Mouse (Mus musculus) T-helper 17 cell (primary cell): ENCODE data around the gene Trio.

ENCODE experiments used
- in situ Hi-C, 2 experiments: fragments of 300-600 bp; cut with MboI, MseI; formaldehyde crosslinking; loops; 1 replicate in 1 of 2; 2 replicates in 1 of 2; pipeline ENCODE4 v1.15.1; 2025; ENCODE audit warnings: high pct_unique_total_duplicates in 2 of 2

Trio gene

DNA sequence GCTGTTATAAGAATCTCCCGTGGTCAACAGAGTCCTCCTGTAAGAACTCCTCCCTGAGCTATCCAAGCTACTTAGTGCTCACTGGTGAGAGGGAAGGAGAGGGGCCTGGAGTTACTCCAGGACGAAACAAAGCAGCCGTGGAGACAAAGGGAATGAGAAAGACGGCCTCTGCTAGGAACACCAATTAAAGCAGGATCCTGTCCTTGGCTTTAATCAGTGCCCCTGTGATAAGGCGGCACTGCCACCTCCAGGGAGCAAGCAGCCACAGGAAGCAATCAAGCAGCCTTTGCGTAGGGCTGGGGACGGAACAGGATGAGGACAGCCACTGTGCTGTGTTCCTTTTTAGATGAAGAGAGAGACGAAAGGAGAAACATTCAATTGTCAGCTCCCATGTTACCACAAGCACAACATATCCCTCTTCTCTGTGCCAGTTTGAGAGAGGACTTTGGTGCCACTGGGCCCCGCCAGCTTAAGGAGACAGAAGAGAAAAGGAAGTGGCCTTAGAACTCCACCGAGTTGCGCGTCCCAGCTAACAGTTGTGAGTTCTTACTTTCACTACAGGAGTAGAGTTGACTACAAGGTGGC is 242.0 kb downstream of the Trio start:
- in situ Hi-C loops, result no loop called here

DNA sequence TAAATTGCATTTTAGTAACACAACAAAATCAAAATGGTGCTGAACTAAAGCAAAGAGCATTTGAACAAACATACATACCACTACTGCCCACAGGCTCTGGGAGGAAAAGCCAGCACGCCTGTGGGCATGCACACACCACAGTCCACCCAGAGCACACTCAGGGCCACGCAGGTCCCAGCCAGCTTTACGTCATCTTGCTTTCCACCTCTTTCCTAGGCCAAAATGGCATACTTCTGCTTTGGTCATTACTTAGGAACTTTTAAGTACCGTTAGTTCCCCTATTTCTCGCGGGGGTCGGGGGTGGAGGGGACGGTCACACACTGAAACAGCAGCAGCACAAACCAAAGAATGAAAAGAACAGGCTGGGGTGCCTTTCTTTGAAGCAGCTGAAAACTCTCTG is 242.6 kb downstream of the Trio start:
- in situ Hi-C loops, result no loop called here

DNA sequence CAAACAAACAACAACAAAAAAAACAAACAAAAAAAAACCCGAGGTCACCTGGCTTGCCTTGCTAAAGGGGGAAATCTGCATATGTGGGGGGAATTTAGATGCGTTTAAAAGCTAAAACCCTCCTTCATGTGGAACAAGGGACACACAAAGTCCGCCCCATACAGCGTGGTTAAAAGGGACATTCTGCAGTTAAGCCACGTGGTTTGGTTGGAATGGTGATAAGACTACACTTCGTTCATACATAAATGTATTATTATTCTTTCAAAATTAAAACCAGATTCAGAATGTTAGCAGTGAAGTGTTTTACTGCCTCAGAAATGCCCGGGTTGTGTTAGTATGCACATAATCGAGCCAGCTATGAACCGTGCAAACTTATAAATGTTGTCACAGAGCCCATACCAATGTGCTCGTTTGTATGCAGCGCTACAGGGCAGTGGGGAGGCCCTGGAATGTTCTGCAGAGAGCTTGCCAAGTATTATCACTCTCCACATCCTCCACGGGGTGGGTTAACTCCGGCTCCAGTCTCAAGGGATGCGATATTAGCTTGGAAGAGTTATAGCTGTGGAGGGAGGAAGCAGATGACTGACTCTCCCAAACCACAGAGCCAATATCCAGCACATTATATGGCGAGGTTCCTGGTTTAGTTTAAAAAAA is 243.1 kb downstream of the Trio start:
- in situ Hi-C loops, result no loop called here

DNA sequence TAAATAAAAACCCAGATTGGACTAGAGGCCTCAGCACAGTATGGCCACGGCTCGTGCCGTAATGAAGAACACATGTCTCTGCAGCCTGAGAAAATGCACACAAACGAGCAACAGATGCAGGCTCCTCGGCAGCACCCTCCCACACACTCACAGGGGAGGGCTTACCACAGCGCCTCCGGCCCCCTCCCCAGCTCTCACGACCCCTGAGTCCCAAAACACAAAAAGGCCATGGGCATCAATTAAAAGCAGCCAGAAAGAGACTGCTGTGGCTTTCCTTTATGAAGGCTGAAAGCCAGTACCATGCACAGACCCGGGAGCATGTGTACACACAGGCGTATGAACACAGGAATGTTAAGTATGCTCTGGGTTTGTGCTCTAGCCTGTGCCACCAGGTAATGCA is 245.8 kb downstream of the Trio start:
- in situ Hi-C loops, result no loop called here

DNA sequence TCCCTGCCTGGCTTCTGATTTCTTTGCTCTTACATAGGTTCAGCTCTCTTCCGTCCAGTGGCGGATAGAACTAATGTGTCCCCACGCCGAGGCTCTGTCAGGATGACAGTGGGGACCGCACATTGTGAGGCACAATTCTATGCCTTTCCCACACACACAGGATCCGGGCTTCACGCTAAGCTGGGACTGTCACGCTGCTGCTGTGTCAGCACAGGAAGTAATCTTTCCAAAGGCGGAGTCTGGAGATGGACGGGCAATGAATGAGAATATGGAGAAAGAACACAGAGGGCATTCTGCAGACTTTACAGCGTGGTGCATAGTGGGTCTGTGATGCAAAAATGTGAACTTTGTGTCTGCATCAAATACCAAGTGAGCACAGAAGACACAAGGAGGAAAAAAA is 246.2 kb downstream of the Trio start:
- in situ Hi-C loops, result no loop called here

DNA sequence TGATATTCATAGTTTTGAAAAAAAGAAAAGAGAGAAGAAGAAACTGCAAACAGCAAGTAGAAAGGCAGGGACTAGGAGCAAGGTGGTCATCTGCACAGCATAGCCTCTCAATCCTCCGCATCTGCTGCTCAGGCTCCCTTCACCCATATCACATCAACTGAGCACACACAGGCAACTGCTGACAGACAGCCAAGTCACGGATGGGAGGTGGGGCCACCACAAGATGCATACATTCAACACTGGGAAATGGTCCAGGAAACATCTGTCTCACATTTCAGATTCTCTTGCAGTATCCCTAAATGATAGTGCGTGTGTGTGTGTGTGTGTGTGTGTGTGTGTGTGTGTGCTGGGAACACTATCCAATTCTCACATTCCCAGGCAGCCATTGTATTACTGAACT is 247.4 kb downstream of the Trio start:
- in situ Hi-C loops, result no loop called here

DNA sequence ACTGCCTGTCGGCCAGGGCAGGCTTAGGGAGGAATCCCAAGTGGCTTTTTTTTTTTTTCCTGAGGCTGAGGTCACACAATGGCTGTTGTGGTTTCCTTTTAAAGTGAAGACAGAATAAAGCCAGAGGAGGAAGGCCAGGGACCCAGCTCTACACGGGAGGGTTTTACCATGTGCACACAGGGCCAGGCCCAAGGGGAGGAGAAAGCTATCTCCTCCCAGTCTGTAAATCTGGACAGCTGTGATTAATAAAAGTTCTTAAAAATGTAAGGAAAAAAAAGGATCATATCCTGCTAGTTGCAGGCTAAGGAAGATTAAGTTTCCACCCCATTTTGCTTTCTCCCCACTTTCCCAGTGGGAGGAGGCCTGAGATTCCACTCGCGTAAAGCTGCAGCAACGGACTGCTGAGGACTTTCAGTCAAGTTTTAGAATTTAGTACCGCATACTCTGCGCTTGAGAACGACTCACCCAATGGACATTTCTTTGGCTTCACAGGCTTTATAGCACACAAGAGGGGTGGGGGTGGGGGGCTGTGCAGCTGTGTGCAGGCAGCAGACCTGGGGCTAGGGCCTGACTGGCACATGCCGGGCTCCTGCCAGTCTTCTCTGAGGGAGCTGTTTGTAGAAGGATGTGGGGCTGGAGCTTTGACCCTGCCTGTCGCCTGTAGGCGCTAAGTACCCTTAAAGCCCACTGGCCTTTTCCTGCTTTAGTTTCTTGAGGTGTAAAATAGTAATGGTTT is 248.0 kb downstream of the Trio start:
- in situ Hi-C loops, result no loop called here

DNA sequence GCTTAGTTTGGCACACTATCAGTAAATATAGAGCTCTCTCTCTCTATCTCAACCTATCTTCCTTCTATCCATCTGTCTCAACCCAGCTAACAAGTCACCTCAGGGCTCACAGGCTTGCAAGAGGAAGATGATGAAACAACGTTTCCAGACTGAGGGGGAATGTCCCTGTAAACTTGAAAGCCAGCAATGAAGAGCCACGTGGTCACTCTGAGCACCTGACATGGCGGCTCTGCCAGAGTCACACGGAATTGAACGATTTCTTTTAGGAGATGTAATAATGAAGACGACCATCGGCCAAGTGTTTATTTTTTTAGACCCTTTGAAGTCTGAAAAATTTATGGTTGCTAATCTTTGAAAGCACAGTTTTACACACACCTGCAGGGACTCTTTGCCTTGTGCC is 251.2 kb downstream of the Trio start:
- in situ Hi-C loops, result no loop called here

DNA sequence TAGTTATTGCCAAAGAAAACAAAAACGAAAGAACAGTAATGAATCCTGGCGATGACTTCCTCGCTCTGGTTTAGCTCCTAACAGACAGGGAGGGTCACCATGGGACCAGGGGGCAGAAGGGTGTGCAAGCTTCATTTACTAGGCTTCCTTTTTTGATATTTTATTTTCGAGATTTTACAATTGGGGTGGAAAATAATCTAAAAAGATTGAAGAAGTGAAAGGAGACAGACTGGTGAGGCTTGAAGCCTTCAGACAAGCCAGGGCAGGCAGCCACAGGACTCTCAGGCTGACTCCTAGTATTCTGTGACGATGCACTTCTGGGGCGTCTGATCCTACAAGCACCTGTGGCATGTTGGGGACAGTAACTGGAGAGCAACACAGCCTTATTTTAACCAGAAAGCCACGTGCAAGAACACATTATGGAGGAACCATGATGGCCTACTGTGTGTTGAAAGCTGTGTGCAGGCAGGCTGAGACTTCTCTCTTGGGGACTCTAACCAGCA is 253.5 kb downstream of the Trio start:
- in situ Hi-C loops, result no loop called here

DNA sequence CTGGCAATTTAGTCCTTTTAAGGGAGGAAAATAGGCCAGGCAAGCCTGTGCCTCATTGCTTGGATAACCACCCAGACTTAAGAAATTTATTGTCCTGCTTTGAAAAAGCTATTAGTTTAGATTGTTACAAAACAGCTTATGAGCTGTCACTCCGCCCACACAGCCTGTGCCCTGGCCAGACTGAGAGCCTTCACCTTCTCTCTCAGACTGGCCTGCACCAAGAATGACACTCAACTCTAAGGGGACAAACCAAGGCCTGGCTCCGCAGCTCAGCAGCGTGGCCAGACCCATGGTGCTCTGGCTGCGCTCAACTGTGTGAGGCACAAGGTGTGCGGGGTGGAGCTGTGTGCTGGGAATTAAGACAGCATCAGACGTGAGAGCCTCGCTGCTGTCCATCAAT is 254.1 kb downstream of the Trio start:
- in situ Hi-C loops, result no loop called here

DNA sequence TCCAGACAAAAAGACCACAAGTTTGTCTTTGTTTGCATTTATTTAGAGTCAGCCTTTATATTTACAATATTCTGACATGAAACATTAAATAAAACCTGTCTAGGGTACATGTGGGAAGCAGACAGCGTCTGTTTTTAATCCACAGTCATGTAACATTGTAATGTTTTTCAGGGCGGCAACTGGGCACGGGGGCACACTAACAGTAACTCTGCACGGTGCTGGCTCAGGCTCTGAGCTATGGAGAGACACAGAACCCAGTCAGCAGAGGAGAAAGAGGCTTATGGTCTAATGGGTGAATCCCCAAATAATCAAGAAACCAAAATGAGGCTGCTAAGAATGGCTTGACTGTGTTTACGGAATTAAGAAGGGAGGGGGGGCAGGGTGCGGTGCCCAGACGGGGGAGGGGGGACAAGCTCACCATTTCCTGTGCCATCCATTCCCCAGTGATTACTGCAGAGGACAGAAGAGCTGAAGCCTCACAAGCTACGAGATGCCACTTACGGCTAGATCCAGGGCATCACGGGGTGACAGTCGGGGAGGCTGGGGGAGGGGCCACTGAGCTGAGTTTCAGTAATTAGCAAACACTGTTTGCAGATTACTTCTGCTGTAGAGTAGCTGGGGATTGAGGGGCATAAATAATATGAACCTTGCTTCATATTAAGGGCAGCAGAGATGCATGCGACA is 255.0 kb downstream of the Trio start:
- in situ Hi-C loops, result no loop called here

DNA sequence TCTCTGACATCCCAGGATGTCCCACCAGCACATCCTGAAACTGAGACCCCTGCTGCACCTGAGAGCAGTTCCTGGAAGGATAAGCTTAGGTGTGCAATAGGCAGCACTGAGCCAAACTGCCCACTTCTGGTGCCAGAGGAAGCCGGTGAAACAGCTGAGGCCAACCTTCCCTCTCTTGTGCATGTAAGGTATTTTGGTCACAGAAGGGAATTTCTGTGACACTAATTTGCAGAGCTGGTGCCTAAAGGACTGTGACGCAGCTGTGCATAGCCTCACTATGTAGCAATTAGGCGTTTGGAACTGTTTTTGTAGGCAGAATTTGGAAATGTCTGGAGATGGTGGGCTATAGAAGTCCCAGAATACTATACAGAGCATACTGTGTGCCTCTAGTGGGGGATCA is 264.2 kb downstream of the Trio start:
- in situ Hi-C loops, result no loop called here

DNA sequence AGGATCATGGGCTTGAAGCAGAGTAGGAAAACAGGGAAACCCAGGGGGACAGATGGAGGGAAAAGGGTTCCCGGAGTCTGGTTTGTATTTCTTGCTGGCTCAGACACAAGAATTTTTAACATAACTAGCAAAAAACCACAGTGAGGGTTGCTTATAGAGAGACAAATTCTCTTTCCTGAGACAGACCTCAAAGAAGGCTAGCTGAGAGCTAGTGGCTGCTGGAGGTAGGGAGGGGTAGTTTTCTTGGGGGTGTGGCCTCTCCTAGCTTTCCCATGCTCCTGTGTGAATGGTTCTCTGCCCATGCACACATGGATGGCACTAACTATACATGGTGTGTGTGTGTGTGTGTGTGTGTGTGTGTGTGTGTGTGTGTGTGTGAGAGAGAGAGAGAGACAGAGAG is 265.0 kb downstream of the Trio start:
- in situ Hi-C loops, result no loop called here

DNA sequence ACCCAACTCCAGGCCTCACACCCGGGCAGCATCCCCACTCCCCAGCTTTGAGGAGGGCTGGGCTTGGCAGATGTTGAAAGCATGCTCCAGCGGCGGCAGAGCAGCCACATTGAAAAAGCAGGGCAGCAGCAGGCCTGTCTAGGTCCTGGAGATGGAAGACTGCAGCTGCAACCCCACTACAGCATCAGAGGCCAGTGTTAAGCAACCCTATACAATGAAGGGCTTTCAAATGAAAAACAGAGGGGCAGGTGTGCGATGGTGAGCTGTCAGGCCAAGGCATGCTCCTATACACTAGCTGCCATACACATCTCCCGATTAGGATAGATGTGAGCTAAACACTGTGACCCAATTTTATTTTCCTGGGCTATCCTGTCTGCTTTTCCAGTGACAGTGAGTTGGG is 265.8 kb downstream of the Trio start:
- in situ Hi-C loops, result loop anchor here in 1 of 2 experiments (5.0 to 10.0 kb wide), 2 partner anchors 125 to 417 kb away; no protein-coding TSS in a partner anchor

DNA sequence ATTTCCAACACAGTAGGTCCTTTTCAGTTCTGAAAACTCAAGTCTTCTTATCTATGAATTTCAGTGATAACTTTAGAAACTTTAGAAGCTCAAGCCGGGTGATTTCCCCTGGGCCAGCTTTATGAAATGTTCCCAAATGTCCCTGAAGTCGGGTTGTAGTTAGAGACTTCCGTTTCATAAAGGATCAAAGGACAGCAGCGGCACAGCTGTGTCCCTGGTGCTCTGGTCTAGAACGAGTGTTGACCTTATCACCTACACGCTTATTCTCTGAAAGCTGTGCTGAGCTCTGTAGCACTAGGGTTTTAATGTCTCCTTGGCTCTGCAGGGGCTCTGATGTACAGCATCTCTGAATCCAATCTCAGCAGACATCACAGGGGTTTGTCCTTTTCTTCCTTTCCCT is 267.0 kb downstream of the Trio start:
- in situ Hi-C loops, result loop anchor here in 1 of 2 experiments (5.0 to 10.0 kb wide), 2 partner anchors 126 to 419 kb away; no protein-coding TSS in a partner anchor

DNA sequence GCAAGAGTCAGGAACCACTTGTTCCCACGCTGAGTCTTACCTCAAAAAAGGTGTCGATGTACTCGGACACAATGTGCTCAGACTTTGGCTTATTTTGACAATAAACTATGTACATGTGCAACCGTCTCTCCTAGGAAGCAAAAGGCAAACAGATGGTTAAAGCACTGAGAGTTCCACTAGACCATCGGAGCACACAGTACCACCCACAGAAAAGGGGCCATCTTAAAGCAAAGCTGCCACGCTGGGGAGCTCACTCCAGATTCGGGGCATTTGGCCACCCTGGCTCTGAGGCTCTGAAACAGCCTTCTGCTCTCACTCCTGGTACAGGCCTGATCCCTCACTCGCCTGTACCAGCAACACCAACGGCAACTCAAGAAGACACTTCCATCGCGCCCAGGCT is 269.2 kb downstream of the Trio start:
- in situ Hi-C loops, result loop anchor here in 1 of 2 experiments (5.0 to 10.0 kb wide), 2 partner anchors 128 to 421 kb away; no protein-coding TSS in a partner anchor

DNA sequence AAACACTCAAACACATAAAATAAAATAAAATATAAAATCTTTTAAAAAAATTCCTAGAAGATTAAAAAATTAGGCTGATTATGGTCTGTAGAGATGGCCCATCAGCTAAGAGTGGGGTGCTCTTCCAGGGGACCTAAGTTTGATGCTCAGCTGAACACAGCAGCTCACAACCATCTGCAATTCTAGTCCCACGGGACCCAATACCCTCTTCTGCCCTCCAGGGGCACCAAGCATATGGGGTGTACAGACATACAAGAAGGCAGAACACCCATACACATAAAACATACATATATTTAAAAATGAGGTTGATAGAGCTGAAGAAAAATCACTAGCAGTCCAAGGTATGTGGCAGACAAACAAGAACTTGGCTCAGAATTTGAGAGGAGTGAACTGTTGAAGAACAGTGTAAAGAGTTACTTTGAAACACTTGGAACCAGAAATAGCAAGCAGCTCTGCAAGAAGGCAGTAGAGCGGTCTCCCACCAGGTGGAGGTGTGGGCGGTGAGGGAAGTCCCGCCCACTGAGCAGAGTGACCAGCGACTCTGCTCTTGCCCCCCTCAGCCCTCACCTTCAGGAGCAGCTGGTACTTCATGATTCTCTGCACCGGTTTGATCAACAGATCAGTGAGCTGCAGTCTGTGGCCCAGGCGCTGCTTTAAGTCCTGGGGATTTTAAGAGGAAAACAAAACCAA is 270.9 kb downstream of the Trio start:
- in situ Hi-C loops, result loop anchor here (5.0 to 10.0 kb wide), 3 partner anchors 68 to 423 kb away; no protein-coding TSS in a partner anchor

DNA sequence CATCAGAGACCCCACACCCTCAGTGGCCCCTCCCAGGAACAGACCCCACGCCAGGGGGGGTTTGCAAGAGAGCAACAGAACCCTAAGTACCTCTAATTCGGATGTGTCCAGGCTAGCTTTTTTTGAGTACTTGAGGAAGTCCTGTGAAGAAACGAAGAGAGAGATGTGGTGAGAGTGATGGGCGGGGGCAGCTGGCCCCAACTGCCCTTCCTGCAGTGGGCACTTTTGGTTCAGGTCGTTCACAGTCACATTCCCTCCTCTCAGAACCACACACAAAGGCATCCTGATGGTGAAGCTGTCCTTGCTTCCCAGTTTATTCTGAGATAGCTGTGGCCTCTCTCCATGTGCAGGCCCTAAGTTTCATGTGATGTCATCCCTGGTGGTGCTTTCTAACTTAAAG is 271.7 kb downstream of the Trio start:
- in situ Hi-C loops, result loop anchor here (5.0 to 10.0 kb wide), 3 partner anchors 68 to 423 kb away; no protein-coding TSS in a partner anchor

DNA sequence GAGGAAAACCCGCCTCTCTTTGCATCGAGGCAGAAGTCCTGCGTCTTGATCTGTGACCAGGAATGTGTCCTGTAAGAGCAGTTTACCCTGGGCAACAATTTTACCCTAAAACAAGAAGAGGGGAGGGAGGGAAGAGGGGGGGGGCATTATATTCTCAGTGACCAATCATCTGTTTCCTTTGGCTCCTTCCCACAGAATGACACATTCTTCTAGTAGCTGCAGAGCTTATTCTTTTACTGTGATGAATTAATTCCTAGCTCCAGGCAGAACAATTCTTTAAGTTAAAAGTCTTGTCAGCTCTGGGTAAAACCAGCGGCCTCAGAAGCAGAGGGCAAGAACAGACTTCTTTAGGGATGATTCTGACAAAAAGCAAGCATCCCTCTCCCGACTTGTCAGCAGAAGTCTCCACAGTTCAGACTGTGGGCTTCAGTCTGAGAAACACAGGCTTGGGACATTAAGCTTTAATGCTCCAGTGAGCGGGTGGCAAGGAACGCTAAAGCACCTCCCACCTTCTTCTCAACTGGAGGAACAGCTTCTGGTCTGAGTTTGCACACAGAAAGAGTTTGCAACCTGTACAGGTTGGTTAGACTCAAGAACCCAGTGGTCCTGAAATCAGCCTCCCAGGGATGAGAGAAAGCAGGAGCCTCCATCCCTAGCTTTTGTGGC is 272.8 kb downstream of the Trio start:
- in situ Hi-C loops, result loop anchor here (5.0 to 10.0 kb wide), 3 partner anchors 69 to 424 kb away; no protein-coding TSS in a partner anchor

DNA sequence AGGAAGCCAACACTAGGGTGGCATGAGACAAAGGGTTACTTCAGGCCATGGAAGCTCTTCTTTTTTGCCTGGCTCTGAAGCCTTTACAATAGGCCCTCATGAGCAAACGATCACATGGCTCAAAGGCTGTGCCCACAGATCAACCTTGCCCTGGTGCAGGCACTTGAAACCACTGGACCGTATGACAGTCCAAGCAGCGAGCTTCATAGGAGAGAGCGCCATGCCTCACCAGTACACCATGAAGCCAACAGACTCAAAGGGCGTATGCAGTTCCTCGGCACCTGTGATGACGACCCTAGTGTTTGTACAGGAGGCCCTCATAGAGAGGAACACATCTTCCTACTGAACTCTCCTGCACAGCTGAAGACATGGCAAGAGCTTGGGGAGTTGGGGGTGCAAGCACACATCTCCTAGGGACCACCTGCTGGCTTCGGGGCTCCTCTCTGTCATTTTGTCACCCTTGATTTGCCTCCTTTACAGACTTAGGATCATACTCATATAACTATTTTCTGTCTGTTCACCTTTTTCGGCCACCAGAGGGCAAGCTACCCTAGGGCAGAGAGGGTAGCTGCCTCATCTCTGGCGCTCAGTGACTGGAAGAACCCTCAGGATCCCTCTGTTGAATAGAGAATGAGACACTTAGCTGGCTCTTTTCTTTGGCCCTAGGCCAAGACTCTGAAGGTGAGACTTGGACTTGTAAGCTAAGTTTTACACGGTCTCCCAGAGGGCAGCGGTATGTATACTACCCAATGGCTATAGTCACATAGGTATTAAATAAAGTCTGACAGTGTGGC is 273.8 kb downstream of the Trio start:
- in situ Hi-C loops, result loop anchor here (5.0 to 10.0 kb wide), 3 partner anchors 70 to 425 kb away; no protein-coding TSS in a partner anchor
